Mouse (Mus musculus) layer of hippocampus, postnatal 36 days (tissue): ENCODE measurements around the gene Rhoc. TPM values are rescaled to one million over a fixed set of nuclear protein-coding genes. Genes with fewer than 3 reads are reported as not detected.

Experiments used
- DNase-seq, 2 experiments: peaks; one replicate each; pipeline ENCODE4 v3.0.0; 2022
- total RNA-seq, 2 experiments: library from RNA; stranded (reverse); gene quantifications; 2 replicates each; pipeline ENCODE4 v1.2.3; 2021

Rhoc gene
- total RNA-seq, 2 experiments from 2014 or later = 24.0 to 24.3 TPM

DNA sequence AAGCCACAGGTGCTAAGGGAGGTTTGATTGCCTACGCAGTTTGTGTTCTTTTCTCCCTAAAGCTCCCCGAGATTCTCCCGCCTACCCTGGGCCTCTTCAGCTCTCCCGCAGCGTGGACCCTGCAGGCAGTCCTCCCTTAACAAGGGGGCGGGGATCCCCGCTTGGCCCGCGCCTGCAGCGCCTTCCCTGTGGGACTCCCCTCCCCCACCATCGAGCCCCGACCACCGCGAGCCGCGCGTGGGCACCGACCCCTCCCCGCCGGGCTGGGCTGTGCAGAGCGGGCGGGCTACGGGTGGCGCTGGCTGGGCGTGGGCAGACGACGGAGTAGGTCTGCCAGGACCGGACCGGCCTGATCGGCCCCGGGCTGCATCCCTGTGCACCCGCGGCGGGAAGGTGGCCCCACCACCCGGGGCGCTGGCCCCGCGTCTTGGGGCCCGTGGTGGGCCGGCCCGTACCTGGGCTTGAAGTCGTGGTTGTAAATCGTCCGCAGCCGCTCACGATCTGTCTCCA is 29.4 kb downstream of the Rhoc start:
- peak; percentile 39 to 51 for DNase-seq

GRCm38 (mm10) chr3:104817991-104818748 is 30.0 kb downstream of the Rhoc start, which contains the start of gene Mov10:
Gene Mov10 (minus strand): TSS chr3:104818563.
- peak; percentile 29 to 31 for DNase-seq

- DNase-seq = no peak
Observed at GRCm38 (mm10) chr3:104818749-104819134, 30.6 kb downstream of the Rhoc start.

GRCm38 (mm10) chr3:104820426-104820825 is 32.3 kb downstream of the Rhoc start:
- no peak for DNase-seq

GRCm38 (mm10) chr3:104822413-104822812 is 34.2 kb downstream of the Rhoc start:
- no peak for DNase-seq

GRCm38 (mm10) chr3:104835797-104836196 is 47.6 kb downstream of the Rhoc start:
- DNase-seq = no peak

- DNase-seq = no peak
Observed at GRCm38 (mm10) chr3:104841049-104841448, 52.9 kb downstream of the Rhoc start.

Other genes with a start within 250 kb of the Rhoc start
- 10 to 100 TPM; 24.1 to 29.1 TPM for gene Slc16a1, start 149.7 kb upstream of the Rhoc start, total RNA-seq
- under 1 TPM in 1 of 2 experiments, not detected in 1; 0.25 TPM for gene Ppm1j, start 7.3 kb upstream of the Rhoc start, total RNA-seq
- gene Fam19a3, start 6.5 kb upstream of the Rhoc start, total RNA-seq = not detected
- 10 to 100 TPM in 1 of 2 experiments, 1 to 10 TPM in 1; 8.4 to 12.9 TPM for gene Mov10, start 30.2 kb downstream of the Rhoc start, total RNA-seq
- gene St7l, start 75.6 kb downstream of the Rhoc start, total RNA-seq = 10 to 100 TPM; 39.7 to 50.1 TPM
- gene Capza1, start 76.1 kb downstream of the Rhoc start, total RNA-seq = 10 to 100 TPM; 32.6 to 43.5 TPM
- gene Wnt2b, start 173.5 kb downstream of the Rhoc start, total RNA-seq = under 1 TPM; 0.23 to 0.52 TPM